Comparison of ENCODE assay signal across 29 mouse cellular contexts in genomic region chr2:172213480-172213879, GRCm38 (mm10). TPM values are rescaled to one million over a fixed set of nuclear protein-coding genes. Genes with fewer than 3 reads are reported as not detected.
DNase-seq lines count a peak whose midpoint lies in the region; ATAC-seq and TF ChIP-seq lines count a peak whose summit lies in the region.
"Had no signal": no experiment of that assay in that cellular context is flagged by ENCODE, and none has a peak within 500 bp of the region (broad histone marks: within the 10 kb centered on the region; RNA-seq: fewer than 3 reads in every experiment).

No protein-coding gene starts in this region.

- H3K27me3 ChIP-seq in kidney, postnatal 0 days (ENCODE audit: insufficient read depth, low read length): no peaks in the 10 kb centered on the region
- H3K27me3 ChIP-seq in intestine, embryonic 15.5 days (replicated peaks): no peaks in the 10 kb centered on the region
- H3K27me3 ChIP-seq: neural tube, embryonic 12.5 days had no signal

- no peaks in the 10 kb centered on the region for H3K9me3 ChIP-seq in kidney, postnatal 0 days (replicated peaks; ENCODE audit: low read length)
- H3K9me3 ChIP-seq in intestine, embryonic 15.5 days: no peaks in the 10 kb centered on the region
- H3K9me3 ChIP-seq: embryonic facial prominence, embryonic 10.5 days; midbrain, embryonic 12.5 days; neural tube, embryonic 12.5 days had no signal

- no peak overlapping the region for H3K4me3 ChIP-seq in kidney, postnatal 0 days (replicated peaks; ENCODE audit: low read depth, low read length)
- H3K4me3 ChIP-seq in intestine, embryonic 15.5 days (replicated peaks): no peak overlapping the region
- H3K4me3 ChIP-seq: embryonic facial prominence, embryonic 10.5 days; midbrain, embryonic 12.5 days; neural tube, embryonic 12.5 days had no signal

- 13% methylated on average over 8 of the region's 8 CpGs for WGBS in kidney, postnatal 0 days
- WGBS in intestine, embryonic 15.5 days: 33% methylated on average over 8 of the region's 8 CpGs

- no peak overlapping the region for H3K27ac ChIP-seq in kidney, postnatal 0 days
- no peak overlapping the region for H3K27ac ChIP-seq in intestine, embryonic 15.5 days
- H3K27ac ChIP-seq: embryonic facial prominence, embryonic 10.5 days; hindbrain, embryonic 14.5 days; midbrain, embryonic 12.5 days; neural tube, embryonic 12.5 days had no signal

- H3K36me3 ChIP-seq in kidney, postnatal 0 days (ENCODE audit: insufficient read depth, low read length): no peaks in the 10 kb centered on the region
- H3K36me3 ChIP-seq in intestine, embryonic 15.5 days: no peaks in the 10 kb centered on the region
- H3K36me3 ChIP-seq: embryonic facial prominence, embryonic 10.5 days; midbrain, embryonic 12.5 days; neural tube, embryonic 12.5 days had no signal

- peak; percentile 77 for DNase-seq in heart, adult 11 months
- no peak for DNase-seq in heart, adult 18-20 months
- DNase-seq in kidney, postnatal 0 days (ENCODE audit: low spot score): peak; percentile 9
- DNase-seq in kidney, adult 11 months: no peak
- DNase-seq in lung, postnatal 4 days: no peak
- DNase-seq in c-Kit-positive CD71-positive TER-119-positive erythroid progenitor cells, embryonic 14.5 days (ENCODE audit: low spot score): no peak
- DNase-seq: adrenal gland, postnatal 10 days; cerebellum, adult 2 months; cerebellum, postnatal 25 days; forebrain, postnatal 0 days; gastrocnemius, postnatal 25 days; heart, postnatal 4 days; layer of hippocampus, postnatal 36 days; lung, adult 18-20 months; lung, postnatal 10 days; retina, postnatal 1 day; thymus, postnatal 25 days had no signal

- H3K9ac ChIP-seq in kidney, postnatal 0 days (ENCODE audit: low read depth, low read length): no peak overlapping the region
- H3K9ac ChIP-seq in intestine, embryonic 15.5 days: no peak overlapping the region
- H3K9ac ChIP-seq: forebrain, postnatal 0 days; hindbrain, embryonic 14.5 days; midbrain, embryonic 12.5 days; neural tube, embryonic 12.5 days had no signal

- H3K4me2 ChIP-seq in kidney, postnatal 0 days (ENCODE audit: low read length): no peak overlapping the region
- H3K4me2 ChIP-seq in intestine, embryonic 15.5 days (replicated peaks): no peak overlapping the region
- H3K4me2 ChIP-seq: hindbrain, embryonic 14.5 days; midbrain, embryonic 12.5 days; neural tube, embryonic 12.5 days had no signal

- TF ChIP-seq CTCF in kidney, postnatal 0 days (IDR thresholded peaks at IDR 0.05; ENCODE audit: low read depth): no peak

- H3K4me1 ChIP-seq in kidney, postnatal 0 days (replicated peaks; ENCODE audit: insufficient read depth, low read length): no peaks in the 10 kb centered on the region
- no peaks in the 10 kb centered on the region for H3K4me1 ChIP-seq in intestine, embryonic 15.5 days (replicated peaks)
- H3K4me1 ChIP-seq: embryonic facial prominence, embryonic 10.5 days; neural tube, embryonic 12.5 days had no signal

- ATAC-seq in kidney, postnatal 0 days (replicated peaks; ENCODE audit: low FRiP score, low read depth): no peak; the same call in 1 of the 2 replicates
- peak; percentile 62 for ATAC-seq in intestine, embryonic 15.5 days
- ATAC-seq: forebrain, postnatal 0 days; inflammation-experienced regulatory T-cells, adult 6 months had no signal

RNA-seq across cellular contexts. Expression of gene Mc3r, which starts 34.8 kb away (rescaled TPM):
- total RNA-seq in heart, adult 18-20 months (2021): not detected
- not detected in 2 replicates for polyA plus RNA-seq in kidney, postnatal 0 days (2015; fragmentation: Nextera tagmentation; extraction: Ambion mirVana)
- polyA plus RNA-seq in intestine, embryonic 15.5 days (2015; fragmentation: Nextera tagmentation; extraction: Ambion mirVana): not detected in 2 replicates
- total RNA-seq: adrenal gland, postnatal 10 days; gastrocnemius, postnatal 25 days; heart, postnatal 4 days; layer of hippocampus, postnatal 36 days; liver, adult 2 months; megakaryocyte progenitor cell, adult 5-6 weeks had no signal
- polyA plus RNA-seq: embryonic facial prominence, embryonic 10.5 days; heart, embryonic 16.5 days; inflammation-experienced regulatory T-cells, adult 6 months; limb, embryonic 11.5 days; liver, adult 2 months; midbrain, embryonic 12.5 days; neural tube, embryonic 12.5 days; spleen, adult 2 months; testis, adult 2 months had no signal

Comparison
In these comparisons a context has a peak if more than half of its experiments do, and no peak if none do; other contexts are left out.
1. DNase-seq: peak in heart, adult 11 months (single experiment) and kidney, postnatal 0 days (single experiment); none in heart, adult 18-20 months (0 of 2), kidney, adult 11 months (single experiment), lung, postnatal 4 days (0 of 2) and c-Kit-positive CD71-positive TER-119-positive erythroid progenitor cells, embryonic 14.5 days (single experiment).